Mouse (Mus musculus): ENCODE measurements around the gene Olfr854.

Olfr854 gene

DNA sequence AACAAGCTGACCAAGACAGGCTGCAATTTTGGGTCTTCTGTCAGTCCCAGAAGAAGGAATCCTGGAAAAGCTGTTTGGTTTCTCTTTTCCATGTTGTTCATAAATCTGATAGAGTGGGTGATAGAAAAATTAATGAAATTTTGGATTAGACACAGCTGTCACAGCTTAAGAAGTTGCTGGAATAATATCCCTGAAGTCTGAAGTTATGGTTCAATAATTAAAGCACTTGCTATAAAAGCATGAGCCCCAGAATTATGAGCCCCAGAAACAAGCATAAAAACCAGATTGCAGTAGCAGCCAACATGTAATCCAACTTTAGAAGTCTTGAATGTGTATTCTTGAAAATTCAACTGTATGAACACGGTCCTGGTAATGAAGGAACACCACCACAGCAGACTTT is at the start of gene Olfr854:
TSS of gene Olfr854 (minus strand) at position 101 of the 400 bp plus-strand sequence.
- no peak for DNase-seq (ENCODE audit: low spot score in 2 of 2)

DNA sequence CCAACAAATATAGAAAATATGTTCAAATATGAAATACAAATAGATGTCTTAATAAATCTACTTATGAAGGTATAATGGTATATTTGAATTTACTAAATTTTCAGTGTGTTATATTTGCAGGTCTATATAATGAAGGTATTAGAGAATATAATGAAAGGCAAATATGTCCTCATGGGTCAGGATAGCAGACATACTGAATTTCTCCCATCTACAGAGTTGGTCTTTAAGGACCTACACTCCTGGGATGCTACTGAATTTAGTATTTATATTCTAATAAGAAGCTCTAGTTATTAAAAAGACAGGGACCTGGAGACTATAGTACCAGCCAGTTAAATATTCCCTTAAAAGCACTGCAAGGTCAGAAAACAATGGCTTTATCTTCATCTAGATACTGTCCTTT is 15.1 kb upstream of the Olfr854 start, which contains the start of gene Olfr855:
TSS of gene Olfr855 (plus strand) at position 301 of the 400 bp plus-strand sequence.
- DNase-seq (ENCODE audit: low spot score in 2 of 2): no peak

DNA sequence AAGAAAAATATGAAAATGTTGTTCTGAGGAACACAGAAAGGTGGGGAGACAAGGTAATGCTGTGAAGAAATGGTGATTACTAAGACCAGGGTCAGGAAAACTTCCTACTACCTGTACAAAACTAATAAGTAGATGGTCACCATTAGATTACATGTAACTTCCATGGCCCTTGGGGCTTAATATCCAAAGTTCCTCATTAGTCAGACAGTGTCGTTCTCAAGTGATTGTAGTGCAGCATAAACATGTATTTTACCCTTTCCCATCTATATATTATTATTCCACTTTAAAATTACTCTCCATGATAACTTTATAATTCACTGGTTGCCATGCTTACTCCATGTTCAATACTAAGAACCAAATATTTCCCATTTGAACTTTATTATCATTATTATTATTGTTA is 26.2 kb downstream of the Olfr854 start, which contains the start of gene Olfr853:
TSS of gene Olfr853 (minus strand) at position 101 of the 400 bp plus-strand sequence.
- no peak for DNase-seq (ENCODE audit: low spot score in 2 of 2)
